Mouse (Mus musculus): Measurements from ENCODE around the gene Gstp2.
A peak's percentile ranks its signal among the peaks of the same experiment; 100 is the strongest.

GRCm38 (mm10) chr19:4012432-4013022 is 33.3 kb downstream of the Gstp2 start, which contains the start of gene Ndufv1:
- peak; percentile 62 for TF ChIP-seq CTCF (IDR thresholded peaks at IDR 0.05; ENCODE audit: low read depth, low read length)
- TF ChIP-seq EP300 (IDR thresholded peaks at IDR 0.05; ENCODE audit: insufficient read depth, low read depth, low read length): no peak
